Mouse (Mus musculus) brain, embryonic 14.5 days (tissue): ENCODE results near the gene 4933421I07Rik.

Source experiments
- CTCF ChIP-seq: fragments of 200-500 bp; IDR thresholded peaks from 2 replicates; pipeline ENCODE4 v1.5.1; 2012; ENCODE audit warnings: inconsistent platforms, mild to moderate bottlenecking, moderate library complexity, borderline replicate concordance; ENCODE audit not compliant: insufficient read depth, insufficient read length; ENCODE audit errors: extremely low read depth
- POLR2A ChIP-seq: fragments of 200-500 bp; IDR thresholded peaks from 2 replicates; pipeline ENCODE4 v1.6.1; 2012; ENCODE audit warnings: mild to moderate bottlenecking, inconsistent platforms, borderline replicate concordance; ENCODE audit not compliant: poor library complexity, insufficient read depth, insufficient read length, severe bottlenecking; ENCODE audit errors: extremely low read depth

DNA sequence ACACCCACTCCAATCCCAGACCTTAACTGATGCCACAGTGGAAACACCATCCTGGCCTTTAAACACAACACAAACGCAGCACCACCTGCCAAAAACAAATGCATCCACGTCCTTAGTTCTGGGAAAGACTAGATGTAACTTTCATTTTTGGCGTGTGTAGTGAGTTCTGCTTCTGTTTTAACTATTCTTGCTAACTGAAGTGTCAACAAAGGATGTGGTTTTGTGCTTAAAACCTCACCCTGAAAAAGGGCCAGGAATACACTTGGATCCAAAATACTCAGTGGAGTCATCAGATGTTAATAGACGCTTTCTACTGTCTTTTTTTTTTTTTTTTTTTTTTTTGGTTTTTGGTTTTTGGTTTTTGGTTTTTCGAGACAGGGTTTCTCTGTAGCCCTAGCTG is 42.9 kb upstream of the 4933421I07Rik start:
- TF ChIP-seq POLR2A (no peak), CTCF (no peak)
